Mouse (Mus musculus): ENCODE data around the gene Krtdap.

The Krtdap gene

DNA sequence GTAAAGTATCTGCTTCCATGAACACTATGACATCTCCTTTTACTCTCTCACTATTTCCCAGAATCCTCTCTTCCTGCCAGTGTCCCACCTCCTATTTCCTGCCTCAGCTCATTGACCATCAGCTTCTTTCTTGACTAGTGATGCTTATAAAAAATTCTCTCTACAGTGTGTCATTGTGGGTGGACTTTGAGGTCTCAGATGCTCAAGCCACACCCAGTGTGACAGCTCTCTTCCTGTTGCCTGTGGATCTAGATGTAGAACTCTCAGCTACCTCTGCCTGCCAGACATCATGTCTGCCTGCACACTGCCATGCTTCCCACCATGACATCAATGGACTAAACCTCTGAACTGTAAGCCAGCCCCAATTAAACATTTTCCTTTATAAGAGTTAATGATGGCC lies 49.6 kb downstream of the Krtdap start:
- DNase-seq (ENCODE audit: low read depth, low spot score), result no peak

DNA sequence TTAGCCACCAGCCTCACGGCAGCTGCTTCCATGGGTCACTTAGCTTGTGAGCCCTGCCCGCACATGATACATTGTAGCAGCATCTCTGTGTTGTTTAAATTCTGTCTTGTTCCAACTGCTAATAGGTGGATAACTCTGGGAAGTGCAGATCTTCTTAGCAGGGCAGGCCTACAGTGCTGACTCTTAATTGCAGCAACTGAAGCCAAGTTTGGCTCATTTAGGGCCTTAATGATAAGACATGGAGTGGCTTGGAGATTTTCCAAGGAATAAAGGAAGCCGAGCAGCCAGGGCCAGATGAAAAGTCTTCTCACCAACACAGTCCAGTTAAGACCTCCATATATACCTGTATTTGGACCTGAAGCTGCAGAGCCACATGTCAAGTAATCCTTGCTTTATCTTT lies 52.6 kb downstream of the Krtdap start:
- DNase-seq (ENCODE audit: low read depth, low spot score), result no peak

Data from ES-CJ7 (cell line).